Mouse (Mus musculus): ENCODE measurements around the gene Tbk1. TPM values are rescaled to one million over a fixed set of nuclear protein-coding genes. Genes with fewer than 3 reads are reported as not detected.
A peak's percentile ranks its signal among the peaks of the same experiment; 100 is the strongest.

Gene Tbk1
- total RNA-seq (2022), result 10 to 100 TPM; 44.4 to 55.7 (median 48.4) TPM

- peak; percentile 75 to 91 for DNase-seq (ENCODE audit: low spot score in 2 of 2)
Measured at GRCm38 (mm10) chr10:121586675-121587370, at the start of gene Tbk1. Tbk1 (minus strand) TSS chr10:121586787.

GRCm38 (mm10) chr10:121636276-121636675 is 49.7 kb upstream of the Tbk1 start:
- no peak for DNase-seq (ENCODE audit: low spot score in 2 of 2)

GRCm38 (mm10) chr10:121634159-121634558 is 47.6 kb upstream of the Tbk1 start:
- DNase-seq (ENCODE audit: low spot score in 2 of 2), result no peak

- no peak for DNase-seq (ENCODE audit: low spot score in 2 of 2)
Measured at GRCm38 (mm10) chr10:121628561-121629040, 42.0 kb upstream of the Tbk1 start.

GRCm38 (mm10) chr10:121627216-121627852 is 40.7 kb upstream of the Tbk1 start:
- no peak for DNase-seq (ENCODE audit: low spot score in 2 of 2)

GRCm38 (mm10) chr10:121626186-121626882 is 39.7 kb upstream of the Tbk1 start, which contains the start of gene Xpot:
Xpot (minus strand) TSS chr10:121626332.
- DNase-seq (ENCODE audit: low spot score in 2 of 2), result peak; percentile 89 to 98

- DNase-seq (ENCODE audit: low spot score in 2 of 2), result no peak
Measured at GRCm38 (mm10) chr10:121625407-121626185, 39.0 kb upstream of the Tbk1 start.

- no peak for DNase-seq (ENCODE audit: low spot score in 2 of 2)
Measured at GRCm38 (mm10) chr10:121625006-121625405, 38.4 kb upstream of the Tbk1 start.

GRCm38 (mm10) chr10:121623670-121624069 is 37.1 kb upstream of the Tbk1 start:
- DNase-seq (ENCODE audit: low spot score in 2 of 2), result no peak

- DNase-seq (ENCODE audit: low spot score in 2 of 2), result no peak
Measured at GRCm38 (mm10) chr10:121622431-121622830, 35.8 kb upstream of the Tbk1 start.

- no peak for DNase-seq (ENCODE audit: low spot score in 2 of 2)
Measured at GRCm38 (mm10) chr10:121615935-121616334, 29.3 kb upstream of the Tbk1 start.

- DNase-seq (ENCODE audit: low spot score in 2 of 2), result no peak
Measured at GRCm38 (mm10) chr10:121615146-121615870, 28.7 kb upstream of the Tbk1 start.

GRCm38 (mm10) chr10:121613570-121613969 is 27.0 kb upstream of the Tbk1 start:
- DNase-seq (ENCODE audit: low spot score in 2 of 2), result no peak

- DNase-seq (ENCODE audit: low spot score in 2 of 2), result no peak
Measured at GRCm38 (mm10) chr10:121612448-121612847, 25.9 kb upstream of the Tbk1 start.

GRCm38 (mm10) chr10:121611587-121611986 is 25.0 kb upstream of the Tbk1 start:
- DNase-seq (ENCODE audit: low spot score in 2 of 2), result no peak

- no peak for DNase-seq (ENCODE audit: low spot score in 2 of 2)
Measured at GRCm38 (mm10) chr10:121608177-121608576, 21.6 kb upstream of the Tbk1 start.

GRCm38 (mm10) chr10:121604632-121605344 is 18.2 kb upstream of the Tbk1 start:
- no peak for DNase-seq (ENCODE audit: low spot score in 2 of 2)

- DNase-seq (ENCODE audit: low spot score in 2 of 2), result no peak
Measured at GRCm38 (mm10) chr10:121603556-121603955, 17.0 kb upstream of the Tbk1 start.

GRCm38 (mm10) chr10:121601272-121601671 is 14.7 kb upstream of the Tbk1 start:
- DNase-seq (ENCODE audit: low spot score in 2 of 2), result no peak

GRCm38 (mm10) chr10:121596580-121596979 is 10.0 kb upstream of the Tbk1 start:
- DNase-seq (ENCODE audit: low spot score in 2 of 2), result no peak
